Mouse (Mus musculus) embryonic fibroblast, embryonic 13.5 days (primary cell): Measurements from ENCODE around the gene Fut1.

Experiments
- CTCF ChIP-seq: IDR thresholded peaks from 2 replicates; pipeline ENCODE4 v1.5.1; 2011; ENCODE audit warnings: mild to moderate bottlenecking, control low read depth, low read length, moderate library complexity, borderline replicate concordance; ENCODE audit not compliant: insufficient read depth
- POLR2A ChIP-seq: IDR thresholded peaks from 2 replicates; pipeline ENCODE4 v1.6.1; 2011; ENCODE audit warnings: low read depth, mild to moderate bottlenecking, control low read depth, low read length, moderate library complexity

DNA sequence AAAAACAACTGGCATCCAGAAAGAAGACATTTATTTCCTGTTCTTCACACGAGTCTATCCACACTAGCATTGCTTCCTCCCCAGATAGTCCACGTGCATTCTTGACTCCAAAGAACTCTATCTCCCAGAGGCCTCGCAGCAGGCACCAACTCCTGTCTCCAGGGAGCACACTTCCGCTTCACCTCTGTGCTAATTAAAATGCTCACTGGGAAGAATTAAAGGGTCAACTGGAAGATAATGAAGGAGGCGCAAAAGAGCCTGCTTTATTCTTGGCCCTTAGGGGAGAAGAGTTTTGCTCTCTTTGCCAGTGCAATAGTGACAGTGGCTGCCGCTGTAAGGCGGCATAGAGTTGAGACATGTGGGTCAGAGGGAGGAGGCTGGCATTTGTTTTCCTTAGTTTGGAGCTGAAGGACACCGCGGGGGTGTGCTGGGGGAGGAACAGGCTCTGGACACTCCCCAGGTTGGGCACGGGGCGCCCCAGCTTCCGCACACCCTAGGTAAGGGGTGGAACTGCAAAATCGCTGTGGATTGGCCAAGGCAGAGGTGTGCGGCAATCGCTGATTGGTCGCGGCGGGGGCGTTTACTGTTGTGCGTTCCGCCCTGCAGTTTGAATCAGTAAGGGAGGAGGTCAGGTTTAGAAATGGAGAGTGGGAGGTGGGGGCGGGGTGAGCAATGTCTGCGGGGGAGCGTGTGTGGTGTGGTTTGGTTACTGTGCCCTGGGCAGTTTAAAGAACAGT lies 49.1 kb upstream of the Fut1 start:
- TF ChIP-seq CTCF (no peak), POLR2A (no peak; the same call in none of the 2 replicates)
